Mouse (Mus musculus): Measurements from ENCODE around the gene Ankrd12. TPM values are rescaled to one million over a fixed set of nuclear protein-coding genes. Genes with fewer than 3 reads are reported as not detected.
A peak's percentile ranks its signal among the peaks of the same experiment; 100 is the strongest.
"Not testable (repeated sequence)": the region's sequence is repeated elsewhere in the genome, so short reads cannot be mapped to it uniquely, and the experiment has no call there.

Gene Ankrd12
- polyA plus RNA-seq, 1 experiment from 2014 or later: 29.0 TPM

- Histone ChIP-seq H3K4me3 (replicated peaks) (peak overlapping the region; percentile 99), H3K9ac (peak overlapping the region; percentile 74), H3K4me2 (peak overlapping the region; percentile 80), H3K36me3 (0 out of 2 replicates have a peak, but pooled peaks cover 4% of the 10 kb centered on the region), H3K27ac (peak overlapping the region; percentile 91), H3K9me3 (no peaks in the 10 kb centered on the region), H3K27me3 (replicated peaks) (no peaks in the 10 kb centered on the region), H3K4me1 (no peaks in the 10 kb centered on the region)
- ATAC-seq (ENCODE audit: insufficient read depth, low FRiP score, low read depth): peak; percentile 80
- WGBS: under 1% methylated on average over 81 of the region's 95 CpGs
Observed at GRCm38 (mm10) chr17:66076174-66076927, 538 bp downstream of the Ankrd12 start.

GRCm38 (mm10) chr17:66075827-66076173 lies 1.1 kb downstream of the Ankrd12 start:
- H3K4me1 ChIP-seq: no peaks in the 10 kb centered on the region
- no peak for ATAC-seq (ENCODE audit: insufficient read depth, low FRiP score, low read depth)
- peak overlapping the region; percentile 91 for H3K27ac ChIP-seq
- 0 out of 2 replicates have a peak, but pooled peaks cover 4% of the 10 kb centered on the region for H3K36me3 ChIP-seq
- H3K4me3 ChIP-seq (replicated peaks): peak overlapping the region; percentile 99
- H3K27me3 ChIP-seq (replicated peaks): no peaks in the 10 kb centered on the region
- peak overlapping the region; percentile 74 for H3K9ac ChIP-seq
- H3K4me2 ChIP-seq: peak overlapping the region; percentile 80
- H3K9me3 ChIP-seq: no peaks in the 10 kb centered on the region
- 4% methylated on average over 12 of the region's 12 CpGs for WGBS

GRCm38 (mm10) chr17:66073971-66074370 lies 2.9 kb downstream of the Ankrd12 start:
- H3K4me2 ChIP-seq: no peak overlapping the region
- ATAC-seq (ENCODE audit: insufficient read depth, low FRiP score, low read depth): no peak
- no peaks in the 10 kb centered on the region for H3K9me3 ChIP-seq
- no peak overlapping the region for H3K4me3 ChIP-seq (replicated peaks)
- no peaks in the 10 kb centered on the region for H3K4me1 ChIP-seq
- H3K27me3 ChIP-seq (replicated peaks): no peaks in the 10 kb centered on the region
- 86% methylated on average over 7 of the region's 7 CpGs for WGBS
- H3K27ac ChIP-seq: no peak overlapping the region
- no peak overlapping the region for H3K9ac ChIP-seq
- no peaks in the 10 kb centered on the region for H3K36me3 ChIP-seq

DNA sequence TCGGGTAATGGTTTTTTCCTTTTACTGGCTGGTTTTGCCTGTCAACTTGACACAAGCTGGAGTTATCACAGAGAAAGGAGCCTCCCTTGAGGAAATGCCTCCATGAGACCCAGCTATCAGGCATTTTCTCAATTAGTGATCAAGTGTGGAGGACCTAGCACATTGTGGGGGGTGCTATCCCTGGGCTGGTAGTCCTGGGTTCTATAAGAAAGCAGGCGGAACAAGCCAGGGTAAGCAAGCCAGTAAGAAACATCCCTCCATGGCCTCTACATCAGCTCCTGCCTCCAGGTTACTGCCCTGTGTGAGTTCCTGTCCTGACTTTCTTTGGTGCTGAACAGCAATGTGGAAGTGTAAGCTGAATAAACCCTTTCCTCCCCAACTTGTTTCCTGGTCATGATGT lies 7.9 kb downstream of the Ankrd12 start:
- not testable (repeated sequence) for H3K4me2 ChIP-seq; H3K27me3 ChIP-seq (replicated peaks); H3K36me3 ChIP-seq; H3K4me1 ChIP-seq; H3K9ac ChIP-seq; H3K27ac ChIP-seq; H3K9me3 ChIP-seq; H3K4me3 ChIP-seq (replicated peaks); ATAC-seq (ENCODE audit: insufficient read depth, low FRiP score, low read depth)
- 89% methylated on average over 2 of the region's 2 CpGs for WGBS

DNA sequence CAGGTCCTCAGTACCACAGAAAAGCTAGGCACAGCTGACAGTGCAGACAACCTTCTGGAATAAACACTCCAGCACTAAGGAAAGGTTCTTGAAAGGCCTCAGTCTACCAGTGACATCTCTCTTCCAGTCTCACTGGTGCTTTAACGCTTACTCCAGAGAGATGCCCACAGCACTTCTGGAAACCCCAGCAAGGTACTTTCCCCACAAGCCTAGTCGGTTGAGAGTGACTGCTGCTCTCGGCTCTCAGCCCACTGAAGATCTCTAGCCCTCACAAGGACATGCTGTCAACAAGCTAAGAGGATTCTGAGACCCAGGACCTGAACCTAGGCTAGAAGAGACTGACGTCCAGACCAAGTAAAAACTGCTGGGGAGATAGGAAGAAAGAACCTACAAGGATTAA lies 11.8 kb downstream of the Ankrd12 start:
- Histone ChIP-seq H3K27ac (no peak overlapping the region), H3K9me3 (no peaks in the 10 kb centered on the region), H3K4me1 (no peaks in the 10 kb centered on the region), H3K9ac (no peak overlapping the region), H3K27me3 (replicated peaks) (no peaks in the 10 kb centered on the region), H3K36me3 (no peaks in the 10 kb centered on the region), H3K4me3 (replicated peaks) (no peak overlapping the region), H3K4me2 (no peak overlapping the region)
- no peak for ATAC-seq (ENCODE audit: insufficient read depth, low FRiP score, low read depth)
- WGBS: 85% methylated on average over 4 of the region's 4 CpGs

- Histone ChIP-seq H3K27ac (no peak overlapping the region), H3K9me3 (no peaks in the 10 kb centered on the region), H3K27me3 (replicated peaks) (no peaks in the 10 kb centered on the region), H3K4me1 (0 out of 2 replicates have a peak, but pooled peaks cover 3% of the 10 kb centered on the region), H3K9ac (no peak overlapping the region), H3K36me3 (no peaks in the 10 kb centered on the region), H3K4me3 (replicated peaks) (no peak overlapping the region), H3K4me2 (no peak overlapping the region)
- ATAC-seq (ENCODE audit: insufficient read depth, low FRiP score, low read depth): no peak
- WGBS: 65% methylated on average over 8 of the region's 8 CpGs
Observed at GRCm38 (mm10) chr17:66061241-66061938, 15.5 kb downstream of the Ankrd12 start.

DNA sequence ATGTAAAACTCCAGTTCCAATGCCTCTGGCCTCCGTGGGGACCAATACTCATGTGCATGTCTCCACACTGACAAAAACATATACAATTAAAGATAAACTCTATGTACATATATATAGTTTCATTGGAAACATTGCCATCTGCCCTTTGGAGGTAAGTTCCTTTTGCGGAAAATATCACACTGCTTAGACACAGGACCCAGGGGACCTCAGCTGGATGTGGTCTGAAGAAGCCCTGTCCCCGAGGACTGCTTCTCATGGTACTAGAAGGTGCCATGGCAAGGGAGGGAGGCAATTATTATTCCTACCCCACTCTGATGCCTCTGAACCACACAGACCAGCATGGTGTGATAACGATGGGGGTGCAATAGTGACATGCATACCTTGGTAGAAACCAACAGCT lies 18.7 kb downstream of the Ankrd12 start:
- H3K36me3 ChIP-seq: no peaks in the 10 kb centered on the region
- H3K9ac ChIP-seq: no peak overlapping the region
- 0 out of 2 replicates have a peak, but pooled peaks cover 3% of the 10 kb centered on the region for H3K4me1 ChIP-seq
- H3K4me2 ChIP-seq: no peak overlapping the region
- H3K27ac ChIP-seq: no peak overlapping the region
- no peak for ATAC-seq (ENCODE audit: insufficient read depth, low FRiP score, low read depth)
- H3K9me3 ChIP-seq: no peaks in the 10 kb centered on the region
- WGBS: 88% methylated on average over 4 of the region's 4 CpGs
- no peaks in the 10 kb centered on the region for H3K27me3 ChIP-seq (replicated peaks)
- no peak overlapping the region for H3K4me3 ChIP-seq (replicated peaks)

GRCm38 (mm10) chr17:66057145-66057544 lies 19.7 kb downstream of the Ankrd12 start:
- Histone ChIP-seq H3K4me3 (replicated peaks) (no peak overlapping the region), H3K27ac (no peak overlapping the region), H3K9ac (no peak overlapping the region), H3K4me1 (0 out of 2 replicates have a peak, but pooled peaks cover 3% of the 10 kb centered on the region), H3K9me3 (no peaks in the 10 kb centered on the region), H3K4me2 (no peak overlapping the region), H3K36me3 (no peaks in the 10 kb centered on the region), H3K27me3 (replicated peaks) (no peaks in the 10 kb centered on the region)
- 58% methylated on average over 2 of the region's 2 CpGs for WGBS
- ATAC-seq (ENCODE audit: insufficient read depth, low FRiP score, low read depth): no peak

- 59% methylated on average over 4 of the region's 4 CpGs for WGBS
Observed at GRCm38 (mm10) chr17:66053349-66053748, 23.5 kb downstream of the Ankrd12 start.

GRCm38 (mm10) chr17:66048795-66049194 lies 28.1 kb downstream of the Ankrd12 start:
- ATAC-seq (ENCODE audit: insufficient read depth, low FRiP score, low read depth): no peak

More at GRCm38 (mm10) chr17:66053349-66053748, 23.5 kb downstream of the Ankrd12 start:
- no peak for ATAC-seq (ENCODE audit: insufficient read depth, low FRiP score, low read depth)
- H3K27ac ChIP-seq: no peak overlapping the region
- no peak overlapping the region for H3K9ac ChIP-seq
- H3K9me3 ChIP-seq: no peaks in the 10 kb centered on the region
- no peak overlapping the region for H3K4me3 ChIP-seq (replicated peaks)
- no peaks in the 10 kb centered on the region for H3K27me3 ChIP-seq (replicated peaks)
- 0 out of 2 replicates have a peak, but pooled peaks cover 3% of the 10 kb centered on the region for H3K4me1 ChIP-seq
- no peak overlapping the region for H3K4me2 ChIP-seq
- no peaks in the 10 kb centered on the region for H3K36me3 ChIP-seq

DNA sequence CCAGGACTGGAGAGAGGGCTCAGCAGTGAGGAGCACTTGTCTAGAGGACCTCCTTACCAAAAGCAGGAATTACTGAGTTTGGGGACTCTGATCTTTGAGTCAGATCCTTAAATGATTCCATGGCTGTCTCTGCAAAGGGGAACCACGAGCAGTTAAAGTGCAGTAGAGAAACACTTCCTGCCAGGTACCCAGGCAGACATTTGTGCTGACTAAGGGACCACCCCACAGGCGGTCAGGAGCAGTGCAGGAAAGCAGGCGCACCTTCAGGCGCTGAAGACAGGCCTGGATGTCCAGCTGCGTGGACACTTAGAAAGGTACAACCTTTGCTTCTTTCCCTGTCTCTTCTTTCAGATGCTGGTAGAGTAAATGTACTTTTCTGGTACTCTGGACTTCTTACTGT lies 28.7 kb downstream of the Ankrd12 start:
- Histone ChIP-seq H3K4me3 (replicated peaks) (no peak overlapping the region), H3K27me3 (replicated peaks) (no peaks in the 10 kb centered on the region), H3K27ac (no peak overlapping the region), H3K9ac (no peak overlapping the region), H3K36me3 (0 out of 2 replicates have a peak, but pooled peaks cover 5% of the 10 kb centered on the region), H3K4me2 (no peak overlapping the region), H3K9me3 (no peaks in the 10 kb centered on the region), H3K4me1 (no peaks in the 10 kb centered on the region)
- no peak for ATAC-seq (ENCODE audit: insufficient read depth, low FRiP score, low read depth)
- 64% methylated on average over 5 of the region's 5 CpGs for WGBS

More at GRCm38 (mm10) chr17:66048795-66049194, 28.1 kb downstream of the Ankrd12 start:
- no peaks in the 10 kb centered on the region for H3K27me3 ChIP-seq (replicated peaks)
- H3K4me2 ChIP-seq: no peak overlapping the region
- 78% methylated on average over 4 of the region's 4 CpGs for WGBS
- H3K9me3 ChIP-seq: no peaks in the 10 kb centered on the region
- no peaks in the 10 kb centered on the region for H3K4me1 ChIP-seq
- H3K36me3 ChIP-seq: 0 out of 2 replicates have a peak, but pooled peaks cover 5% of the 10 kb centered on the region
- no peak overlapping the region for H3K4me3 ChIP-seq (replicated peaks)
- no peak overlapping the region for H3K27ac ChIP-seq
- no peak overlapping the region for H3K9ac ChIP-seq

- H3K27me3 ChIP-seq (replicated peaks); H3K4me1 ChIP-seq; H3K36me3 ChIP-seq; H3K4me2 ChIP-seq; H3K9ac ChIP-seq; ATAC-seq (ENCODE audit: insufficient read depth, low FRiP score, low read depth); H3K9me3 ChIP-seq; H3K4me3 ChIP-seq (replicated peaks); H3K27ac ChIP-seq: not testable (repeated sequence)
- WGBS: 86% methylated on average over 4 of the region's 4 CpGs
Observed at GRCm38 (mm10) chr17:66043679-66044078, 33.2 kb downstream of the Ankrd12 start.
